Mouse (Mus musculus) heart, postnatal 25 days (tissue): ENCODE data around the gene Erg. TPM values are rescaled to one million over a fixed set of nuclear protein-coding genes. Genes with fewer than 3 reads are reported as not detected.

Experiments used
- DNase-seq: peaks from one replicate; pipeline ENCODE4 v3.0.0; 2022; ENCODE audit warnings: low spot score
- intact Hi-C: fragments of 180-260 bp; cut with DNase I; formaldehyde crosslinking; loops from one replicate; pipeline ENCODE4 v1.15.1; 2025
- total RNA-seq, 2 experiments: library from RNA; stranded (reverse); gene quantifications; 2 replicates each; pipeline ENCODE4 v1.2.3; 2021

The Erg gene
- total RNA-seq, 2 experiments from 2014 or later = 29.8 to 33.0 TPM

DNA sequence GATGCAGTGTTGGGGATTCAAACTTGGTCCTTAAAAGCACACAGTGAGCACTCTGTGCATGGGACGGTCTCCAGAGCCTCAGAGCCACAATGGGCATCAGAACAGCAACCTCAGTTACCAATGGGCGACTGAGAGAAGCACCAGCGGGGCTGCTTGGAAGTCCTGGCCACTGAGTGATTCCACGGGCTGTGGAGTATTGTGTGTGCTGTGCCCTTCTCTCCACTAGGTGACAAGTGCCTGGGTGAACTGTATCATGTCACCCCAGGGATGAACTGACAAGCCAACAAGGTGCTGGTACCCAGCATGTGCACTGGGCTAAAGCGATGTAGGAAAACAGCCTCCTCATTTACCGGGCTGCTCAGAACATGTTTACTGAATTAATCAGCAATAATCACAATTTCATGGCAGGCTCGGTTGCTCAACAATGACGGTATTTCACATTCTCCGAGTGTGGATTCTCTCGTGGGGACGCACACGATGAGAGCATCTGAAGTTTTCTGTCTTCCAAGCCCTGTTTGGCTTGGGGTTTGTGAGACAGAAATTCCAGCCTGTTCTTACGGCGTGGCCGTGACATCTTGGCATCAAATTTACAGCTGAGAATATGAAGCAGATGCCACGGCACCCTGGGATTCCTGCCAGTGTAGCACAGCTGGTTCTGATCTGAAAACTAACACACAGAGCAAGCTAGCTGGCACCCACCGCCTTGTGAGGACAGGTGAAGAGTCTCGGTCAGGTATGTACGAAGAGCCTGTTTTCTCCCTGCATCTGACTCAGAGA, 219.2 kb downstream of the Erg start:
- no peak for DNase-seq
- intact Hi-C loops = loop anchor here (5.0 kb wide), 1 partner anchor 35 kb away; no protein-coding TSS in a partner anchor

DNA sequence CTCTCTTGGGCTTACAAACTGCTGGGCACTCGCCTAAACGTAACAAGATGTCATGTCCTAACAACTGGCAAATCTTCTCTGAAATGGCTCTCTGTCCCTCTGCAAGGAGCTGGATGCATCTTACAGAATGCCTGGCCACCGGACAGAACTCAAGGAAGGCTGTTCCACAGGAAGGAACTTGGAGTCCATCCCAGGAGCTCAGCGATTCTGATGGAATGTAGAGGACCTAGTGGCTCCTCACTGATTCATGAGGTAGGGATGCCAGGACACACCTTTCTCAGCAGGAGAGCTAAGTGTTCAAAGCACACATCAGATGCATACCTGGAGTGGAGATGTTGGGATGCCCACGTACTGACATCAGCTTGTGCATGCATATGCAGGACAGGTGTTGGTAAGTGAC, 221.2 kb downstream of the Erg start:
- no peak for DNase-seq
- intact Hi-C loops = loop anchor here (5.0 kb wide), 1 partner anchor 37 kb away; no protein-coding TSS in a partner anchor

DNA sequence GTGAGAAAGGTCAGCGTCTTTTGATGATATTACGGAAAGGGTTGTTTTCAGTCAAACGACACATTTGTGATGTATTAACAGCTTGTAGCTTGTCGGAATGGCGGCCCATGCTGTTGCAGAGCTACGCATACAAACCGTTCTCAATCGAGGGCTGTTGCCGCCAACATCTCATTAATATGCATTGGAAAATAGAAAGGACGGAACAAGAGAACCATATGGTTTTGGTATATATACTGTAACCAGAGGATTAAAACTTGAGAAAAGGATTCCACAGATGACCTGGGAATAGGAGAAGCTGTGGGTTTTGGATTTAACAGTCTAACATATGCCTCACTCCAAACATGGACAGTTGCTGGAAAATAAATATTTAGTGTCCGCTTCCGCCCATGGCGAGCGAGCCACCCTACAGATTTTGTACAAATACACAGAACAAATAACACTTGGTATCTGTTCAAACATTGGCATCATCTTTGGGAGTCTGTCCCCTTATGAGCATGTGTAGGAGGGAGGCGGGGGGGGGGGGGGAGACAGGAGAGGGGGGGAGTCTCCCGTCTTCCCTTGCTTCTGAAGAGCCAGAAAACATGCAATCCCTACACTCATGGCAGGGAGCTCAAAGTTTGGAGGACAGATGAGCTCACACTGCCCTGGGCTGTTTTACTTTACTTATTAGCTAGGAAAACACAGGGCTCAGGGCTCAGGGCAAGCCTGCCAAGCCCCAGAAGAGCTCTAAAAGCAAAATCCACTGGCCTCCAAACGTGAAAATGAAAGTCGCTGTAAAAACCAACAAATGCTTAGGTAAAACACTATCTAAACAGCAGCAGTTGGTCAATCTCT, 222.5 kb downstream of the Erg start:
- intact Hi-C loops = no loop called here

GRCm38 (mm10) chr16:95361950-95362349, 224.4 kb downstream of the Erg start:
- intact Hi-C loops = no loop called here
- no peak for DNase-seq

More for the DNA sequence above, 222.5 kb downstream of the Erg start:
- no peak for DNase-seq

DNA sequence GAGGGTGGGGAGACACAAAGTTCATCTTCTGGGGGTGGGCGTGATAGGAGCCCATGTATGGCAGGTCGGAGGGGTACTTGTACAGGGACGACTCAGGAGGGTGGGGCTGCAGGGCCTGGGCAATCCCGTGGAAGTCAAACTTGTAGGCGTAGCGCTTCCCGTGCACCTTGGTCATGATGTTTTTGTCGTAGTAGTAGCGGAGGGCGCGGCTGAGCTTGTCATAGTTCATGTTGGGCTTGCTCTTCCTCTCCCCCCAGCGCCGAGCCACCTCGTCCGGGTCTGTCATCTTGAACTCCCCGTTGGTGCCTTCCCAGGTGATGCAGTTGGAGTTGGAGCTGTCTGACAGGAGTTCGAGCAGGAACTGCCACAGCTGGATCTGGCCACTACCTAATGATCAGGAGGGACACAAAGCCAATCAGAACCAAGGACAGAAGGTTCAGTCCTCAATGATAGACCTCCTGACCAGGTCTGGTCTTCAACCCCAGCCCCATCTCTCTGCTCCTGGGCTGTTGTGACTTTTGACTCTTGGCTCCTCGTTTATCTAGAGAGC, 225.4 kb downstream of the Erg start:
- DNase-seq = no peak
- intact Hi-C loops = no loop called here

- intact Hi-C loops = no loop called here
- DNase-seq = no peak
Observed at GRCm38 (mm10) chr16:95360214-95360850, 226.1 kb downstream of the Erg start.

- intact Hi-C loops = no loop called here
Observed at GRCm38 (mm10) chr16:95356962-95357955, 229.1 kb downstream of the Erg start.

DNA sequence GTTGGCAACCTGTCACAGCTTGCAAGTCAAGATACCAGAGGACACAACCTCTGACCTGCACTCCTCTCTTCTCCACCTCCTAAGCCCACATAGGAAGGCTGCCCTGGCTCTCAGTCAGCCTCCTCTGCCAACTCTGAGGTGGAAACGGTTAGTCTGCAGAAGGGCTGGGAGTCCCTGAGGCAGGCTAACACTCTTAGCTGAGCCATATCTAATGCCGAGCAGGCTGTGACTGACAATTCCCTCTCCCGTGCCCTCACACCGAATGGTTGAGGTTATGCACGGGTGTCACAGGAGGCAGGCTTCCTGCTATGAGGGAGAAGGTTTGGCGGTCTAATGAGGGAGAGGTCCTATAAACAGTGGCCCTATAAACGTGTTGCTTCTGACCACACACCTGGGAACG, 232.6 kb downstream of the Erg start:
- no peak for DNase-seq
- intact Hi-C loops = loop anchor here (5.0 kb wide), 2 partner anchors 78 to 98 kb away; no protein-coding TSS in a partner anchor

More at GRCm38 (mm10) chr16:95356962-95357955, 229.1 kb downstream of the Erg start:
- no peak for DNase-seq

DNA sequence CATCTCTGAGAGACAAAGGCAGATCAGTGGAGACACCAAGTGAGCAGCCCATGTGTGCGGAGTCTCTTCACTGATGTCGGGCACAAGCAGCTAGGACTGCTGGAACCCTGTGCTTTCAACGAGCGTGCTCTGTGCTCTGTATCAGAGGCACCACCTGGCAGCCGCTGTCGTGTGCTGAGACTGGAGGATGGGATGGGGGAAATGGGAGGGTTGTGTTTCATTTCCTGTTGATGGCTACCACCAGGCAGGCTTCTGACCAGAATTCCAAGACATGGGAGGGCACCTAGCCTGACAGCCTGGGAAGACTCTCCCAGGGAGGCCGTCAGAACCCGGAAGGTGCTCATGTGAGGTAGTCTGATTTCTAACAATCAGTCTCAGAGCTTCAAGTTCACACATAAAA, 234.1 kb downstream of the Erg start:
- no peak for DNase-seq
- intact Hi-C loops = loop anchor here (5.0 kb wide), 2 partner anchors 80 to 100 kb away; no protein-coding TSS in a partner anchor

DNA sequence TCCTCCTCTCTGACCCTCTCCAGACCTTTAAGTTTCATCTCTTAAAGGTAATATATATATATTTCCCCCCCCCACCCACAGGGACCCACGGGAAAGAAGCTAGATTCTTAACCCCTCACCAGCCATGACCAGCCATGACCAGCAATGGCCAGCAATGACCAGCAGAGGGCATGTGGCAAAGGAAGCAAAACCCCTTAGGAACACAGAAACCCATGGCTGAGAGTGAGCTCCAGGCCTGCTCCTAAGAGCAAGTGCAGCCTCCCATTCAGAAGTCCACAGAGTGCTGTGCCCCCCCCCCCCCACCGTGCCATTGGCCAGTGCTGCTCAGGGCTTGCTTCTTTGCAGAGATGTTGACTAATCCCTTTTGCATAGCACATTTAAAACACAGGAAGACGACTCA, 235.9 kb downstream of the Erg start:
- intact Hi-C loops = loop anchor here (5.0 kb wide), 2 partner anchors 82 to 102 kb away; no protein-coding TSS in a partner anchor
- no peak for DNase-seq

GRCm38 (mm10) chr16:95349745-95350144, 236.6 kb downstream of the Erg start:
- intact Hi-C loops = loop anchor here (2.0 to 10.0 kb wide), 5 partner anchors 83 to 613 kb away; no protein-coding TSS in a partner anchor
- no peak for DNase-seq

GRCm38 (mm10) chr16:95349344-95349743, 237.0 kb downstream of the Erg start:
- intact Hi-C loops = loop anchor here (2.0 to 10.0 kb wide), 3 partner anchors 221 to 613 kb away; no protein-coding TSS in a partner anchor
- DNase-seq = no peak

DNA sequence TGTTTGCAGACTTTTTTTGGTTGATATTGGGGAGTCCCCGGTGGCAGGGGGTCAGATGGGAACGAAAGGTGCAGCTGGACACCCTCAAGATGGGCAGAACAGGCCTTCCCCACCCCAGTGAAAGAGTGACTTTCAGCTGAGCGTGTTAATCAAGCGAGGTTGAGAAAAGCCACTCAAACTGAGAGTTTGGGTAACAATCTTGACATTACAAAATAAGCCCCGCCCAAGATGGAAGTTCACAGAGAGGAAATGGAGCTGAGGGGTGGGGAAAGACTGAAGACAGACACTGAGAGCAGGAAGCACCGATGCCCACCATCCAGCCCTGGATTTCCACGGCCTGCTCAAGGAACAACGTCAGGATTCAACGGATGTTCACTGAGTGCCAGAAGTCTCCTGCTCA, 237.8 kb downstream of the Erg start:
- no peak for DNase-seq
- intact Hi-C loops = loop anchor here (2.0 to 10.0 kb wide), 3 partner anchors 222 to 614 kb away; no protein-coding TSS in a partner anchor

DNA sequence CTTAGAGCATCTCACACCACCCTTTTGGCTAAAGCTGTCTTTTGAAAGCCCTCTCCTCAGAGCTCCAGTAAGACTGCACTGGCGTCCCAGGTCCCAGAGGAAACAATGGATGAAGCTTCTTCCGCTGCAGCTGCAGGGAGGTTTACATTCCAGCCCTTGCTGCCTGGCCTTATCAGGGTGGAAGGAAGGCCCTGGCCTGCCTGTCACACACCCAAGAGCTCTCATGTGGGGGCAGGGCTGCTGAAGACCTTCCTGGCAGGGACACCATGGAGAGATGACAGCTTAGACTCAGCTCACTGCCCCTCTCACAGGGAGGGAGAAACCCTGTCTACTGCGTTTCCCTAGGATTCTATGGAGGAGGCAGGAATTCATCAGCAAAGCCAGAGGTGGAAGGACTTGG, 239.2 kb downstream of the Erg start:
- DNase-seq = peak; percentile 58
- intact Hi-C loops = loop anchor here (5.0 to 10.0 kb wide), 2 partner anchors 532 to 615 kb away; no protein-coding TSS in a partner anchor

DNA sequence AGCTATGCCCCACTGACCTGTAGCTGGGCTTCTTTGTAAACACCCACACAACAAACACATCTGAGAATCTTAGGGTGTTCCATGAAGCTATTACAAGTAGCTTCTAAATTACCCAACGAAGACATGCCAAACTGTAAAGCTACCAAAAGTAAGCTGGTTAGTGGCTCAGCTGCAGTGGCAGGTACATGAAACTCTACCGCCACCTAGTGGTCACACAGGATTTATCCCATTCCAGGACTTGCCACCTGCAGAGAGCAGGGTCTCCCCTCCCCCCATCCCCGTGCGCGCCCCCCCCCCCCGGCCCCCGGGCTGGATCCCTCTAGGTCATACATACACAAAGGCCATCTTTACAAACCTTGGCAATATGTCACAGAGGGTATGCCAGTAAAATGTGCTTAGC, 240.5 kb downstream of the Erg start:
- intact Hi-C loops = loop anchor here (1.0 to 10.0 kb wide), 3 partner anchors 150 to 616 kb away; no protein-coding TSS in a partner anchor
- DNase-seq = peak; percentile 19

GRCm38 (mm10) chr16:95344961-95345360, 241.4 kb downstream of the Erg start:
- intact Hi-C loops = loop anchor here (5.0 to 10.0 kb wide), 3 partner anchors 530 to 617 kb away; no protein-coding TSS in a partner anchor

GRCm38 (mm10) chr16:95342030-95342429, 244.4 kb downstream of the Erg start:
- no peak for DNase-seq
- intact Hi-C loops = loop anchor here (2.0 to 10.0 kb wide), 3 partner anchors 19 to 555 kb away; no protein-coding TSS in a partner anchor

More at GRCm38 (mm10) chr16:95344961-95345360, 241.4 kb downstream of the Erg start:
- no peak for DNase-seq
